Mouse (Mus musculus): Measurements from ENCODE around the gene Hk1. TPM values are rescaled to one million over a fixed set of nuclear protein-coding genes. Genes with fewer than 3 reads are reported as not detected.

Hk1 gene
- total RNA-seq, 2 experiments from 2014 or later, result 217 to 330 TPM

GRCm38 (mm10) chr10:62296086-62296872 lies 83.4 kb downstream of the Hk1 start:
- no peak for ATAC-seq (replicated peaks; ENCODE audit: low FRiP score, low TSS enrichment, poor library complexity, severe bottlenecking)

GRCm38 (mm10) chr10:62294112-62294511 lies 85.6 kb downstream of the Hk1 start:
- ATAC-seq (replicated peaks; ENCODE audit: low FRiP score, low TSS enrichment, poor library complexity, severe bottlenecking), result peak; percentile 29; the same call in 1 of the 2 replicates

GRCm38 (mm10) chr10:62287460-62288124 lies 92.1 kb downstream of the Hk1 start:
- ATAC-seq (replicated peaks; ENCODE audit: low FRiP score, low TSS enrichment, poor library complexity, severe bottlenecking), result no peak

GRCm38 (mm10) chr10:62283206-62283792 lies 96.4 kb downstream of the Hk1 start:
- ATAC-seq (replicated peaks; ENCODE audit: low FRiP score, low TSS enrichment, poor library complexity, severe bottlenecking), result no peak

GRCm38 (mm10) chr10:62282782-62283181 lies 96.9 kb downstream of the Hk1 start:
- ATAC-seq (replicated peaks; ENCODE audit: low FRiP score, low TSS enrichment, poor library complexity, severe bottlenecking), result no peak

GRCm38 (mm10) chr10:62279671-62280070 lies 100.0 kb downstream of the Hk1 start:
- ATAC-seq (replicated peaks; ENCODE audit: low FRiP score, low TSS enrichment, poor library complexity, severe bottlenecking), result no peak

GRCm38 (mm10) chr10:62279066-62279465 lies 100.6 kb downstream of the Hk1 start:
- ATAC-seq (replicated peaks; ENCODE audit: low FRiP score, low TSS enrichment, poor library complexity, severe bottlenecking), result 0 out of 2 replicates have a peak, but pooled peaks have one; percentile 9

- no peak for ATAC-seq (replicated peaks; ENCODE audit: low FRiP score, low TSS enrichment, poor library complexity, severe bottlenecking)
These were observed 102.0 kb downstream of the Hk1 start for GRCm38 (mm10) chr10:62277499-62278293.

- peak; percentile 62 for ATAC-seq (replicated peaks; ENCODE audit: low FRiP score, low TSS enrichment, poor library complexity, severe bottlenecking)
These were observed 104.5 kb downstream of the Hk1 start for GRCm38 (mm10) chr10:62275235-62275634.

- 0 out of 2 replicates have a peak, but pooled peaks have one; percentile 9 for ATAC-seq (replicated peaks; ENCODE audit: low FRiP score, low TSS enrichment, poor library complexity, severe bottlenecking)
These were observed 110.4 kb downstream of the Hk1 start for GRCm38 (mm10) chr10:62269278-62269677.

GRCm38 (mm10) chr10:62264299-62264698 lies 115.4 kb downstream of the Hk1 start:
- no peak for ATAC-seq (replicated peaks; ENCODE audit: low FRiP score, low TSS enrichment, poor library complexity, severe bottlenecking)

GRCm38 (mm10) chr10:62261115-62261886 lies 118.4 kb downstream of the Hk1 start:
- peak; percentile 95 for ATAC-seq (replicated peaks; ENCODE audit: low FRiP score, low TSS enrichment, poor library complexity, severe bottlenecking)

- ATAC-seq (replicated peaks; ENCODE audit: low FRiP score, low TSS enrichment, poor library complexity, severe bottlenecking), result no peak
These were observed 121.4 kb downstream of the Hk1 start for GRCm38 (mm10) chr10:62258298-62258697.

- no peak for ATAC-seq (replicated peaks; ENCODE audit: low FRiP score, low TSS enrichment, poor library complexity, severe bottlenecking)
These were observed 127.0 kb downstream of the Hk1 start for GRCm38 (mm10) chr10:62252496-62253235.

- no peak for ATAC-seq (replicated peaks; ENCODE audit: low FRiP score, low TSS enrichment, poor library complexity, severe bottlenecking)
These were observed 127.7 kb downstream of the Hk1 start, which contains the start of gene Tacr2 for GRCm38 (mm10) chr10:62252000-62252488. Gene Tacr2 (plus strand): TSS chr10:62252438.

GRCm38 (mm10) chr10:62247815-62248214 lies 131.9 kb downstream of the Hk1 start:
- peak; percentile 57; the same call in 1 of the 2 replicates for ATAC-seq (replicated peaks; ENCODE audit: low FRiP score, low TSS enrichment, poor library complexity, severe bottlenecking)

- no peak for ATAC-seq (replicated peaks; ENCODE audit: low FRiP score, low TSS enrichment, poor library complexity, severe bottlenecking)
These were observed 132.6 kb downstream of the Hk1 start for GRCm38 (mm10) chr10:62247156-62247555.

- ATAC-seq (replicated peaks; ENCODE audit: low FRiP score, low TSS enrichment, poor library complexity, severe bottlenecking), result no peak
These were observed 135.6 kb downstream of the Hk1 start for GRCm38 (mm10) chr10:62244067-62244466.
